Mouse (Mus musculus) cerebellum, adult 2 months (tissue): ENCODE data around the gene 1700016C15Rik.

Experiments used
- CTCF ChIP-seq: fragments of 200-500 bp; IDR thresholded peaks from 2 replicates; pipeline ENCODE4 v1.5.1; 2011; ENCODE audit warnings: low read depth, mild to moderate bottlenecking, control low read depth, low read length, moderate library complexity, borderline replicate concordance; ENCODE audit not compliant: insufficient read depth
- POLR2A ChIP-seq: fragments of 200-500 bp; IDR thresholded peaks from 2 replicates; pipeline ENCODE4 v1.6.1; 2011; ENCODE audit warnings: low read length, control low read depth, borderline replicate concordance; ENCODE audit not compliant: insufficient read depth

DNA sequence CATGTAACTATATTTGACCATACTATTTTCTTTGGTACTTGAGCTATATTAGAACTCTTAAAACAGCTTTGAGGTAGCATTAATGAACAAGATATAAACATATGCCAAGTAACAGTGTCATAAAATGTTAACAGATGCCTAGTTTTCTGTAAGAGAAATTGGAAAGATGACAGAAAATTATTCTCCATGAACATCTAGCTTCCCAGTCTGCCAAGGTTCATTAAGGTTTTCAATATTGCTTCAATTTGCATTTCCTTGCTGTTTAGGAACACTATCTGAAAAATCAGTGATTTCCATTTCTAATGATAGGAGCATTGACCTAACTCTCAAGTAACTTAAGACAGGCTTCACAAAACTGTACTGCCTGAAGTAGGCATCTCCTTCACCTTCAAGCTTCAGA is 39.3 kb downstream of the 1700016C15Rik start:
- TF ChIP-seq CTCF (no peak), POLR2A (no peak)
